In the genomic region with DNA sequence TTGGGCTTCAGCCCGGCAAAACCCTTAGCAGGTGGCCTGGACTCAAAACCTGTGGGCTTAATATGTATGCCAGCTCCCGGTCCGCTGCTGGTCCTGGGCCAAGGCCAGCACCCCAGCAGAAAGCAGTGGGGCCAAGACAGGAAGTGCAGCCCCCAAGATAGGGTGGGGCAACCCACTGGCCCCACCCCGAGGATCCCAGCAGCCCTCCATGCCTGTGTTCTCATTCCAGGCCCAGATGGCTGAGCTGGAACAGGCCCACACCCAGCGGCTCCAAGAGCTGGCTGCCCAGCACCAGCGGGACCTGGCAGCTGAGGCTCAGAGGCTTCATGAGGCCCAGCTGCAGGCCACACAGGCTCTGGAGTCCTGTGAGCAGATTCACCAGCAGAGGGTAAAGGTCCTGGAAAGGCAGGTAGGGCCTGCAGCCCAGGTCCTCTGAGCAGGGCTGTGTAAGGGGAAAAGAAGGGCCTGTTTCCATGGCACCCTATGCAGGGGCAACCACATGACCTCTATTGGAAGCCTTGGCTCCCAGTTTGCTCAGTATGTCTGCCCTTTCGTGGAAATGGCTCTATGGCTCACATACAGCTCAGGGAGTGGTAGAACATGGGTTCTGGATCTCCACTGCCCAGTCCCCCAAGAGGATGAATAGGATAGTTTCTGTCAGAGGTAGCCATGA, we compare ENCODE assay signal across 10 mouse cellular contexts. TPM values are rescaled to one million over a fixed set of nuclear protein-coding genes. Genes with fewer than 3 reads are reported as not detected.
DNase-seq lines count a peak whose midpoint lies in the region; ATAC-seq lines count a peak whose summit lies in the region.
"Had no signal": no experiment of that assay in that cellular context is flagged by ENCODE, and none has a peak within 500 bp of the region (broad histone marks: within the 10 kb centered on the region; RNA-seq: fewer than 3 reads in every experiment).

No protein-coding gene starts in this region.

- peak overlapping the region; percentile 31; the same call in 1 of the 2 replicates for H3K27ac ChIP-seq in hindbrain, embryonic 10.5 days
- H3K27ac ChIP-seq in hindbrain, embryonic 11.5 days (ENCODE audit: low read depth, low read length) = no peak overlapping the region
- peak overlapping the region; percentile 61 for H3K27ac ChIP-seq in embryonic facial prominence, embryonic 10.5 days (replicated peaks)
- peak overlapping the region; percentile 54 for H3K27ac ChIP-seq in limb, embryonic 12.5 days
- H3K27ac ChIP-seq: heart, adult 2 months had no signal

- peaks cover 25% of the 10 kb centered on the region; the same call in 1 of the 2 replicates for H3K4me1 ChIP-seq in hindbrain, embryonic 10.5 days (replicated peaks)
- no peaks in the 10 kb centered on the region for H3K4me1 ChIP-seq in hindbrain, embryonic 11.5 days (replicated peaks; ENCODE audit: control insufficient read depth, insufficient read depth, low read length)
- H3K4me1 ChIP-seq in embryonic facial prominence, embryonic 10.5 days = peaks cover 43% of the 10 kb centered on the region
- H3K4me1 ChIP-seq in limb, embryonic 12.5 days (replicated peaks) = peaks cover 75% of the 10 kb centered on the region

- H3K4me2 ChIP-seq in hindbrain, embryonic 11.5 days (replicated peaks; ENCODE audit: low read depth, low read length) = no peak overlapping the region
- no peak overlapping the region for H3K4me2 ChIP-seq in limb, embryonic 12.5 days

- DNase-seq in hindbrain, embryonic 10.5 days (ENCODE audit: low spot score) = no peak
- no peak for DNase-seq in hindbrain, embryonic 11.5 days (ENCODE audit: low spot score)
- peak; percentile 46 for DNase-seq in MN1 (ENCODE audit: low spot score)
- no peak for DNase-seq in embryonic facial prominence, embryonic 10.5 days (ENCODE audit: low spot score)
- DNase-seq in kidney, postnatal 36 days = no peak
- DNase-seq in yolk sac, embryonic 10.5 days (ENCODE audit: low spot score) = no peak
- no peak for DNase-seq in urinary bladder, postnatal 4 days (ENCODE audit: low spot score in 2 of 2)

- H3K9me3 ChIP-seq in hindbrain, embryonic 10.5 days = no peaks in the 10 kb centered on the region
- H3K9me3 ChIP-seq in hindbrain, embryonic 11.5 days (ENCODE audit: control insufficient read depth, low read length) = no peaks in the 10 kb centered on the region
- no peaks in the 10 kb centered on the region for H3K9me3 ChIP-seq in embryonic facial prominence, embryonic 10.5 days
- no peaks in the 10 kb centered on the region for H3K9me3 ChIP-seq in limb, embryonic 12.5 days

- no peak overlapping the region for H3K9ac ChIP-seq in hindbrain, embryonic 11.5 days (ENCODE audit: low read depth, low read length)
- H3K9ac ChIP-seq in limb, embryonic 12.5 days (replicated peaks) = no peak overlapping the region

- no peak for ATAC-seq in hindbrain, embryonic 11.5 days (ENCODE audit: low FRiP score)
- no peak for ATAC-seq in limb, embryonic 12.5 days (ENCODE audit: insufficient number of reproducible peaks, insufficient read depth, low FRiP score, low TSS enrichment, low read depth)
- ATAC-seq: CD4-positive, CD25-positive, alpha-beta regulatory T cell, adult 4 months had no signal

- no peaks in the 10 kb centered on the region for H3K36me3 ChIP-seq in hindbrain, embryonic 10.5 days
- no peaks in the 10 kb centered on the region for H3K36me3 ChIP-seq in hindbrain, embryonic 11.5 days (ENCODE audit: control insufficient read depth, insufficient read depth, low read length)
- H3K36me3 ChIP-seq in embryonic facial prominence, embryonic 10.5 days (replicated peaks) = no peaks in the 10 kb centered on the region
- no peaks in the 10 kb centered on the region for H3K36me3 ChIP-seq in limb, embryonic 12.5 days

- 79% methylated on average over 7 of the region's 7 CpGs for WGBS in hindbrain, embryonic 10.5 days
- 92% methylated on average over 7 of the region's 7 CpGs for WGBS in hindbrain, embryonic 11.5 days
- WGBS in embryonic facial prominence, embryonic 10.5 days = 89% methylated on average over 7 of the region's 7 CpGs
- WGBS in limb, embryonic 12.5 days = 74% methylated on average over 7 of the region's 7 CpGs

- H3K27me3 ChIP-seq in hindbrain, embryonic 10.5 days (ENCODE audit: insufficient read depth, poor library complexity, severe bottlenecking) = peaks cover 19% of the 10 kb centered on the region
- peaks cover 3% of the 10 kb centered on the region; the same call in 1 of the 2 replicates for H3K27me3 ChIP-seq in hindbrain, embryonic 11.5 days (ENCODE audit: control insufficient read depth, insufficient read depth, low read length)
- H3K27me3 ChIP-seq in embryonic facial prominence, embryonic 10.5 days (replicated peaks; ENCODE audit: low read depth, poor library complexity, severe bottlenecking) = peaks cover 28% of the 10 kb centered on the region
- no peaks in the 10 kb centered on the region for H3K27me3 ChIP-seq in limb, embryonic 12.5 days

- H3K4me3 ChIP-seq in hindbrain, embryonic 10.5 days = no peak overlapping the region
- H3K4me3 ChIP-seq in hindbrain, embryonic 11.5 days (ENCODE audit: low read depth, low read length) = no peak overlapping the region
- H3K4me3 ChIP-seq in embryonic facial prominence, embryonic 10.5 days = no peak overlapping the region
- no peak overlapping the region for H3K4me3 ChIP-seq in limb, embryonic 12.5 days (replicated peaks)
- H3K4me3 ChIP-seq: heart, adult 2 months had no signal

RNA-seq across cellular contexts. Expression of a gene that starts 8.2 kb away (rescaled TPM):
- 3.4 and 3.5 TPM in 2 replicates for polyA plus RNA-seq in hindbrain, embryonic 10.5 days (2016; fragmentation: Nextera tagmentation; extraction: Ambion mirVana)
- 1.5 and 4.0 TPM in 2 replicates for polyA plus RNA-seq in hindbrain, embryonic 11.5 days (2014; fragmentation: Nextera tagmentation; extraction: Ambion mirVana)
- polyA plus RNA-seq in embryonic facial prominence, embryonic 10.5 days (2016; fragmentation: Nextera tagmentation; extraction: Ambion mirVana) = 6.5 and 9.6 TPM in 2 replicates
- polyA plus RNA-seq in limb, embryonic 12.5 days (2016; fragmentation: Nextera tagmentation; extraction: Ambion mirVana) = 39.5 and 45.7 TPM in 2 replicates

RNA-seq across cellular contexts. Expression of a gene that starts 58.9 kb away (rescaled TPM):
- 0.07 and 0.30 TPM in 2 replicates for polyA plus RNA-seq in hindbrain, embryonic 10.5 days (2016; fragmentation: Nextera tagmentation; extraction: Ambion mirVana)
- 0.09 and 0.18 TPM in 2 replicates for polyA plus RNA-seq in hindbrain, embryonic 11.5 days (2014; fragmentation: Nextera tagmentation; extraction: Ambion mirVana)
- polyA plus RNA-seq in embryonic facial prominence, embryonic 10.5 days (2016; fragmentation: Nextera tagmentation; extraction: Ambion mirVana) = 0.19 and 0.20 TPM in 2 replicates
- 0.27 and 0.33 TPM in 2 replicates for polyA plus RNA-seq in limb, embryonic 12.5 days (2016; fragmentation: Nextera tagmentation; extraction: Ambion mirVana)
- polyA plus RNA-seq: CD4-positive, CD25-positive, alpha-beta regulatory T cell, adult 4 months had no signal
